Mouse (Mus musculus): ENCODE data around the gene Ptgir. TPM values are rescaled to one million over a fixed set of nuclear protein-coding genes. Genes with fewer than 3 reads are reported as not detected.

The Ptgir gene
- 0.94 and 1.0 TPM in 2 replicates for polyA plus RNA-seq (2012; rRNA removed)

GRCm38 (mm10) chr7:16906281-16906680, at the start of gene Ptgir:
Gene Ptgir (plus strand): TSS chr7:16906490.

GRCm38 (mm10) chr7:16875310-16875325, 31.2 kb upstream of the Ptgir start, which contains the start of gene Dact3:
Gene Dact3 (plus strand): TSS chr7:16875317.

GRCm38 (mm10) chr7:16891641-16892351, 14.5 kb upstream of the Ptgir start, which contains the start of gene Gng8:
Gene Gng8 (plus strand): TSS chr7:16891786.

GRCm38 (mm10) chr7:16924037-16924834, 17.9 kb downstream of the Ptgir start, which contains the start of gene Calm3:
Gene Calm3 (minus strand): TSS chr7:16924114.

GRCm38 (mm10) chr7:16944061-16944807, 37.9 kb downstream of the Ptgir start, which contains the start of gene Pnmal2:
Gene Pnmal2 (plus strand): TSS chr7:16944682.

GRCm38 (mm10) chr7:16959539-16960187, 53.4 kb downstream of the Ptgir start, which contains the start of gene Pnmal1:
Gene Pnmal1 (plus strand): TSS chr7:16959679.

Other genes starting within 250 kb of the Ptgir start
- gene Ceacam15, start 230.8 kb upstream of the Ptgir start, polyA plus RNA-seq (2012; rRNA removed): not detected in 2 replicates
- gene Ceacam9, start 184.6 kb upstream of the Ptgir start, polyA plus RNA-seq (2012; rRNA removed): not detected in 2 replicates
- gene Ap2s1, start 168.1 kb upstream of the Ptgir start, polyA plus RNA-seq (2012; rRNA removed): 256 and 284 TPM in 2 replicates
- gene Slc1a5, start 125.2 kb upstream of the Ptgir start, polyA plus RNA-seq (2012; rRNA removed): 61.6 and 64.9 TPM in 2 replicates
- 177 and 182 TPM in 2 replicates for gene Strn4, start 90.6 kb upstream of the Ptgir start, polyA plus RNA-seq (2012; rRNA removed)
- gene Fkrp, start 89.8 kb upstream of the Ptgir start, polyA plus RNA-seq (2012; rRNA removed): 29.3 and 35.3 TPM in 2 replicates
- 17.6 and 18.1 TPM in 2 replicates for gene Prkd2, start 63.6 kb upstream of the Ptgir start, polyA plus RNA-seq (2012; rRNA removed)
- gene Dact3, start 31.2 kb upstream of the Ptgir start, polyA plus RNA-seq (2012; rRNA removed): 40.8 and 52.2 TPM in 2 replicates
- gene Gng8, start 14.7 kb upstream of the Ptgir start, polyA plus RNA-seq (2012; rRNA removed): 33.1 and 38.4 TPM in 2 replicates
- 330 and 348 TPM in 2 replicates for gene Calm3, start 17.6 kb downstream of the Ptgir start, polyA plus RNA-seq (2012; rRNA removed)
- gene Pnmal2, start 38.2 kb downstream of the Ptgir start, polyA plus RNA-seq (2012; rRNA removed): 10.3 and 15.8 TPM in 2 replicates
- 7.1 and 14.8 TPM in 2 replicates for gene Pnmal1, start 53.2 kb downstream of the Ptgir start, polyA plus RNA-seq (2012; rRNA removed)
- gene Gm42372, start 76.6 kb downstream of the Ptgir start, polyA plus RNA-seq (2012; rRNA removed): 3.1 and 4.9 TPM in 2 replicates
- gene Ccdc8, start 86.2 kb downstream of the Ptgir start, polyA plus RNA-seq (2012; rRNA removed): 16.4 and 22.4 TPM in 2 replicates
- gene Ppp5c, start 121.4 kb downstream of the Ptgir start, polyA plus RNA-seq (2012; rRNA removed): 128 and 142 TPM in 2 replicates
- gene Hif3a, start 155.9 kb downstream of the Ptgir start, polyA plus RNA-seq (2012; rRNA removed): 5.5 and 10.6 TPM in 2 replicates
- 0.18 and 0.27 TPM in 2 replicates for gene Psg16, start 167.6 kb downstream of the Ptgir start, polyA plus RNA-seq (2012; rRNA removed)
- gene Ceacam3, start 243.8 kb downstream of the Ptgir start, polyA plus RNA-seq (2012; rRNA removed): 0.04 TPM in 1 of 2 replicates, not detected in the other

Measured in central nervous system, embryonic 11.5 days (tissue).